Mouse (Mus musculus) adrenal gland, postnatal 25 days (tissue): ENCODE measurements at regions not wholly inside any gene's neighbourhood (a gene's known extent, or its start where the extent isn't known, plus 50 kb on each side); places are given as distances from the start of the nearest gene placed in this dataset.
A peak's percentile ranks its signal among the peaks of the same experiment; 100 is the strongest.

ENCODE experiments used
- DNase-seq: peaks from one replicate; pipeline ENCODE4 v3.0.0; 2021; ENCODE audit warnings: mixed read lengths

DNA sequence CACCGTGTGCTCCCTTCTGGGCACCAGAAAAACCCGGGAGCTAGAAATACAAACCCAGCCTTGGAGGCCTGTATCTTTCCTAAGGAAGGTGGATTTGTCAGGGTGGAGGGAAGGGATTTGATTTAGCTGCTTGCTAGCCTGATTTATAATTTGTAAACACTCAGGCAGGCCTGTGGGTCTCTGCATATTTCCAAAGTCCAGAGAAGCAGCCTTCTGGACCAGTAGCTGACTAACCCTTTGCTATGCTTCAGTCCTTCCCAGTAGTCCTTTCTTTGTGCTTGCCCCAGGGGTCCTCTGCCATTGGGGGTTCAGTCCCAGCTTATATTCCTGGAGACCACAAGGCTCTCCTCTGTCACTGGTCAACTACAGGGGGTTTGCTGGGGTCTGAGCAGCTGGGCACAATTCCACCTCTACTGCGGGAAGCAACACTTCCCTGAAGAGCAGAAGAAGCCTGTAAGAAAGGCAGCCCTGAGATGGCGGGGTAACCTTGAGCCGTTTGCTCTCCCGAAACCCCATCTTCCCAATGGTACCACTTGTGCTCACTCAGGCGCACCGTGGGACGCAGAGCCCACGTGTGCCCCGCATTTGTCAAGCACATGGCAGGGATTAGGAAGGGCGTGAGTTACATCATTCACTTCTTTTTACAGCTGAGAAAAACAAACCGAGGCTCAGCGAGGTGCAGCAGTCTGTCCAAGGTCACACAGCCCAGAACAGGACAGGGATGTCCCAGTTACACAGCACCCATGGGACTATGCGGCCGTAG lies 85.7 kb downstream of the 1700001O22Rik start:
- DNase-seq, result no peak

DNA sequence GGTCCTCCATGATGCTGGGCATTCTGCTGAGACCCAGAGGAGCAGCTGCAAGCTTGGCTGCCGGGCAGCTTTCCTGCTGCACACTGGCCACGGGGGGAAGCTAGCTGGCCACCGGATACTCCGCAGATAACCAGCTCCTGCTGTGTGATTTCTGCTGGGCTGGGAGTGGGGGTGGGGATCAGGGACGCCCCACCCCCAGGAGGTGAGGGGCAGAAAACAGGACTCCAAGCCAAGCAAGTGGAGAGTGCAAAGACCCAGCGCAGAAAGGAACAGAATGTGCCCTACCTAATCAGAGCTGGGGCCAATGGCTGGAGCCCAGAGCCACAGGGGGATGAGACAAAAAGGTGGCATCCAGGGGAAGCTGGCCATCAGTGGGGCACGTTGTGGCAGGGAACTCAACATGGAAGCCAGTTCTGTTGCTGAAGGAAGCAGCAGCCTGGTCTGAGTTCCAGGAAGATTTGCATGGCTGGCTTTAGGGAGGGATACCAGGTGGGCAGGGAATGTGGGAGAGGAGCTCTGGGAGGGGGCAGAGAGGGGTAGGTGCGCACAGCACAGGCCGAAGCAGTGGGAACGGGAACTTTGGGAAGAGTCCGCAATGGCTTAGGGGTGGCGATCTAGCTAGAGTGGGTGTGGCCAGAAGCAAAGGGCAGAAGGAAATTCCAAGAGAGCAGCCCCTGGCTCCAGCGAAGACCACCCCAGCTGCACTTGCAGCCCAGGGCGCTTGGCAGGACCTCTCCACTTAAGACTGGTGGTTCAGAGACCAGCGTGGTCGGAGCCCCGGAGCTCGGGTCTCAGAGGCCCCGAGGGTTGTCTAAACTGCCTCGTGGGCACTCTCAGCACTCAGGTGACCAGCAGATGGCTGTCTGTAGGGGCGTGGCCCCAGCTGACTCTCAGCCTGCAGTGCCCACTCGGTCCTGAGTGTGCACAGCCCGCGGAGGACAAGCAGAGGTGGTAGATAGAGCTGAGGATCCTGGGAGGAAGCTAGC lies 86.6 kb downstream of the 1700001O22Rik start:
- peak; percentile 66 for DNase-seq

DNA sequence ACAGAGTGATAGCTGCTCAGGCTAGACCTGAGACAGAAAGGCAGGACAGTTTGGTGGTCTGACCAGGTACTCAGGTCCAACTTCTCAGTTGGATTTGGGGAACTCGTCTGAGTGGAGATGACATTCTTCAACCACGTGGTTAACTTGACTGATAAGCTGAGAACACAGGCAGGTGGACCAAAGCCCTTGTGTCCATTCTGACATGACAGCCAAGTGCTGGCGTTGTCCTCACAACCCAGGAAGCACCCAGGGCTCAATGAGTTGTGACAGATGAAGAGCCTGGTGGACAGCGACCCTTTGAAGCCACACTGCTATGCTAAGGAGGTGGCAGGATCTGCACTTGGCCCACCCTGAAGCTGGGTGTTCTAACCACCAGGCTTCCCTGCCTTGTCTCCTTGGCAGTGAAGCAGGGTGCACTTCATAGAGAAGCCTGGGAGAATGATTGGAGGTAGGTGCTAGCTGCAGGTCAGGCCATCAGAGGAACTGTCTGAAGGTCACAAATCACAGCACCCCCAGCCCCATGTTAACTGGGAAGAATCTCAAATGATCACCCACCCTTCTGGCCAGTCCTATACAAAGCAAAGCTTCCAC lies 87.6 kb downstream of the 1700001O22Rik start:
- DNase-seq, result no peak

DNA sequence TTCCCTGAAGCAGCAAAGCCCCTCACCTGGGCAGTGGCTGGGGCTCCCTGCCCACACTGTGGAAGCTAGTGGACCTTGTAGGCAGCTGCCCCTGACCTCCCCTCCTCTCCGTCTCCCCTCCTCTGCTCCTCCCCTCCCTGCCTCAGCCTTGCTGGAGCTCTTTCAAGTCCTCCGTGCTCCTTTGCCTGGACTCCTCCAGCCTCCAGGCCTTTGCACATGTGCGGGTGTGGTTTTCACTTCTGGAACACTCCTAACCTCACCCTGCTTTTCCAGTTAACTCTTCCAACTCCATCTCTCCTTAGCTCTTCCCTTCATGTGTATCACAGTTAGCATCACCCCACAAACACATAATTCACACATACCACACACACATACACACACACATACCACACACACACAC lies 89.9 kb downstream of the 1700001O22Rik start:
- no peak for DNase-seq

DNA sequence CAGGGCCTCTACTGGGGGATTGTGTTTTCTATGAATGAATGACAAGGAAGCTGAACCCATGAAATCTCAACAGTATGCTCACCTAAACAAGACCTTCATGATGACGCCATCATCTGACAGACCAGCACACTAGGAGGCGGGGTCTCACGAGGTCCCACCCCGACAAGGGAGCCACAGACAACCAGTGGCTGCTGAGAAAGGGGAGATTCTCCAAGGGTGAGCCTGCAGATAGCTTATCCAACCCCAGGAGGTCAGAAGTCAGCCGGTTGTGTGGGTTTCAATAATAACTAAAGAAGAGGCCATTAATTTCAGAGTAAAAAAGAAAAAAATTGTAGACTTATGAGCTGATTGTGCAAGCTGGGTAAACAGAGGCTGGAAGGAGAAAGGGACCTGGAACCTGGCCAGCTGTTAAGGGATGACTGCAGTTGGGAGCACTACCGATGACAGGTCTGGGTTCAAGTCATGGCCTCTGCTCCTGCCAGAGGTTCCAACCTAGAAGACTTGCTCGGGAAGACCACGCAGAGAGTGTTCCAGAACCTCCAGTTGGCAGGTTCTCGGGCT lies 90.5 kb downstream of the 1700001O22Rik start:
- no peak for DNase-seq

DNA sequence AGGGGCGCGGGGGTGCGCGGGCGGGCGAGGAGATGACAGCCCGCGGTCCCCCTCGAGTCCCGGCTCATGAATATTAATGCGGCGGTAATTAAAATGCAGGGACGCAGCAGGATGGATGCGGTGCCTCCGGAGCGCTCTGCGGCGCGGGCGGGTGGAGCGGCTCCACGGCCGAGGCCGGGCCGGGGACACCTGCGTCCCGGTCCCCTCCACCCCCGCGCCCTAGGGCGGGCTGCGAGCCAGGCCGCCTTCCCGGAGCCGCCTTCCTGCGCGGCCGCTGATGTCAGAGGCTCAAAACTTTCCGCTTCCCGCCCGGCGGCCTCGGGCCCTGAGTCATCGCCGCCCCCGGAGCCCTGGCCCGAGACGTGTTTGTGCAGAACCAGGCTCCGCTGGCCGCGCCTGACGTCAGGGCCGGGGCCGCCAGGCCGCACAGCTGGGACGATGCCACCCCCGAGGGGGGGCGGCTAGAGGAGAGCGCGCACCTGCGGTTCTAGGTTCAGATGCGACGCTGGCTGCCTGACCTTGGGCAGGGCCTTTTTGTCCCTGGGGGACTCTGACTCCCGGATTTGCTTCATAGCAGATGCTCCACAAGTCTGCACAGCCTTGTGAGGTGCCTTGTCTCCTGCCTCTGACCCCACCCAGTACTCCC lies 91.5 kb downstream of the 1700001O22Rik start:
- peak; percentile 95 for DNase-seq

DNA sequence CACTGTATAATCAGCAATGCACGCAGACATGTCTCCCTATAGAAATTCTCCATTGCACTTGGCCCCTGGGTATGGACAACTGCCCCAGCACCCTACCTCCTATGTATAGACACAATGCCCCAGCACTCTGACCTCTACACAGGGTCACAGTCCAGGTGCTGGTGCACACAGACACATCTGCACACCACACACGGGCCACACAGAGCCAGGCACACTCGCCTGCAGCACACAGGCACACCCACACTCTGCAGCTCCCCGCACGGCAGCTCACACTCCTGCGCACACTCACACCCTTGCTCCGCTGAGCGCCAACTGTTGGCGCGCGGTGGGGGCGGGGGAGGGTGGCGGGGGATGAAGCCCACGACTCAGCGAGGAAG lies 92.0 kb downstream of the 1700001O22Rik start:
- peak; percentile 40 for DNase-seq

DNA sequence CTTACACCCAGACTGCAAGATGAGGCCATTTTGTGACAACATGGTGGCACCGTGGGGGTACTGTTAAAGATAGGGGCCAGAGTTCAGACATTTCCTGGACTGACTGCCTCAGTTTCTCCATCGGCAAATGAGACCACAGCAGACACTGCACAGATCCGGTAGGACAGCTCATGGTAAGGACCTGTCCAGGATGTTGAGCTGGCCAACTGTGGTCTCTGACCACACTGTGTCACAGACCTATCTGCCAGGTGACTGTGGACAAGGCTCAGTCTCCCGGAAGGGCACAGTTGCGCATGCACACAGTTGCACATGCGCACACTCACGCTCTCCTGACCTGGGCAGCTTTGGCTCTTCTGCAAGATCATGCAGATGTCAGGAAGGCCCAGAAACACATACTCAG lies 92.6 kb downstream of the 1700001O22Rik start:
- no peak for DNase-seq

DNA sequence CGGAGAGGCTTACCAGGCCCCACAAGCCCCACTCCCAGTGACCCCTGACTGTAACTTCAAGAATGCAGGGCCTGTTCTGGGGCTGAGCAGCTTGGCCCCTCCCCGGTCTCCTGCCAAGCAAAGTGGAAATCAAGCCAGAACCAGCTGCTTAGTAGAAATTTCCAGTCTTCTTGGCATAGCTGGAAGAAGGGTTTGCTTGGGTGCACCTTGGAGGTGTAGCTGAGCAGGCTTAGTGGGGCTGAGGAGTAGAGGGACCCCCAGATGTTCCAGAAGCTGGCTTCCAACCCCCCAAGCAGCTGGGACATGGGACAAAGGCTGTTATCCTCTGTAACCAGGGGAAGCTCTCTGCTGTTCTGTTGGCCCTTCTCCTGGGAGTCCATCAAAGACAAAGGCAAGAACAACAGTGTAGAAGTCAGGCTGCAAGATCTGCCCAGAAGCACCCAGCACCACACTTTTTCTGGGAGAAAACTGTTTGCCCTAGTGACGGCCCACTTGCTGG lies 94.0 kb downstream of the 1700001O22Rik start:
- no peak for DNase-seq

DNA sequence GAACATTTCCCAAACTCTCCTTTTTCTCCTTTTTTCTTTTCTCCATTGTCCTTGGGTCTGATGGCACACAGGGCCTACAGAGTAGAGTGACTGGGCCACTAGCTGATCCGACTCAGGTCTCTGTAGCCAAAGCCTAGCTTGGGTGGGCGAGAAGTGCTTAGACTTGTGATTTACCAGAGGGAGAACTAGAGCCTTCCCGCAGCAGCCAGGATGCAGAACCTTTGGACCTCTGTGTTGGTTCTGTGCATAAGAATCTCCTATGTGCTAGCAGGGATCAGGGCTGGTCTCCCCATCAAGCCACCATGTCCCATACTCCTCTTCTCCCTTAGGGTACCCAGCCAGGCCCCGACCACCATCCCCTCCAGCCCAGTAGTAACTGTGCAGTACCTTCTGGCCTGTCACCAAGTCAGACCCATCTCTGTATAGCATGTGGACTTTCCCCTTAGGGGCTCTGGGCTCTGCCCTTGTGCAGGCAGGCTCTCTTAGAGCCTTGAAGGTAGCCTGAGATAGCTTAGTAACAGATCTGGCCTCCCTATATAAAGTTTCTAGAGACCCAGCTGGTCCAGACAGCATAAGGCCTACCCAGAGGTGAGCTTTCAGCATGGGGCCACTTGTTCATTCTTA lies 94.6 kb downstream of the 1700001O22Rik start:
- no peak for DNase-seq

DNA sequence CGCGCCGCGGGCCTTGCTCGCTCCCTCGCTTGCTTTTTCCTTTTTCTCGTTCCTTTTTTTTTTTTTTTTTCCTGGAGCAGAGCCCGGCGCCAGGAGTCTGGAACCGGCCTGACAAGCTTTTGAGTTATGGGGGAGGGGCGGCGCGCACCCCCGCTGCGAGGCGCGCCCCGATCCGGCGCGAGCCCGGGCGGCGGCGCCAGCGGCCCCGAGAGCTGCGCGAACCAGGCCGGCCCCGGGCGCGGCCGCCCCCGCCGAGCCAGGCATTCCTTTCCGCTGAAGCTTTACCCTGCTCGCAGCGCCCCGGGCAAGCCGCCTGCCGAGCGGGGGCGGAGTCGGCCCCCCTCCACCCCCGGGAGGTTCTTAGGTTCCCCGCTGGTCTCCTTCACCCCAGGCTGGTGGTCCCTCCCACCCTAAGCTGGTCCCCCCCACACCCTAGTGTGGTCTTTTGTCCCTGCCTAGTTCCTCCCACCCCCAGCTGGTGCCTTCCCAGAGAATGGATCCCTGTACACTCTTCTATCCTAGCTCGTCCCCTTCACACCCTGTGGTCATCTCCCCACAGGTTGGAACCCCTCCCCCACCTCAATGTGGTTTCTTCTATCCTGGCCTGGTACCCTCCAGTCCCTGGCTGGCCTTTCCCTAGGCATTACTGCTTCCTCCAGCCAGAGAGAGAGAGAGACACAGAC lies 95.3 kb downstream of the 1700001O22Rik start:
- DNase-seq, result peak; percentile 85

DNA sequence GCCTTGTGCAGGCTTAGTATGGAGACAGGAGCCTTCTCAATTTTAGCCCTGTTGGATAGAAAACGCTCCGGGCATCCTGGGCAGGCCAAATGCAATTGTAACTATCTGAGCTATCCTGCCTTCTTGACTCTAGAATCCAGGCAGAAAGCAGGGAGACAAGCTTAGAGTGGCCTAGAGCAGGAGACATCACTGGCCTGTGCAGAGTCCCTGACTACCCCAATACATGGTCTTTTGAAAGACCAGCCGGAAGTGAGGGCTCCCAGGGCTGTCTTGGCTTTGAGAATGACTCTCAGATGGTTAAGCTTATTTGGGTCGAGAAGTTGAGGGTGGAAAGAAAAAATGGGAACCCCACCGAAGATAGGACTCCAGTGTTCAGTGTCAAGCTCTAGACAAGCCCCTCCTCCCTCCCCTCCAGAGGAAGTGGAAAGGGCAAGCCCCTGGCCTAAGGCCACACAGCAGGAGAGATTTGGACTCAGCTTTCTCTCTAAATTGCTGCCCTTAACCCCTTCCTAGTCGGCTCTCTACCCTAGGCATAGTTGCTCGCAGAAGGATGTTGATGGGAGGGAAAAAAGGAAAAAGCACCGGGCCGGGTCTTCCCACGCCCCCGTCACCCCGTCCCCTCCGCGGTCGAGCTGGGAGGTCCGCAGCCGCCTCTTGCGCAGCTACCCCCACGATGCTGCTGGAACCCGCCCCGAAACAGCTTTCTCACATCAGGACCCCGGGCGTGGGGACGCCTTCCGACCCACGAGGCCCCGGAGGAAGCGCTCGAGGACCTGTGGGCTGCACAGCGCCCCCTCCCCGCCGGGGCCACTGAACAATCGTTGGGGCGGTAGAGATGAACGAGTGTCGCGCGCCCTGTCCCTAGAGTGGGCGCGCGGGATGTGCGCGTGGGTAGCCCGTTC lies 96.1 kb downstream of the 1700001O22Rik start:
- peak; percentile 50 for DNase-seq

DNA sequence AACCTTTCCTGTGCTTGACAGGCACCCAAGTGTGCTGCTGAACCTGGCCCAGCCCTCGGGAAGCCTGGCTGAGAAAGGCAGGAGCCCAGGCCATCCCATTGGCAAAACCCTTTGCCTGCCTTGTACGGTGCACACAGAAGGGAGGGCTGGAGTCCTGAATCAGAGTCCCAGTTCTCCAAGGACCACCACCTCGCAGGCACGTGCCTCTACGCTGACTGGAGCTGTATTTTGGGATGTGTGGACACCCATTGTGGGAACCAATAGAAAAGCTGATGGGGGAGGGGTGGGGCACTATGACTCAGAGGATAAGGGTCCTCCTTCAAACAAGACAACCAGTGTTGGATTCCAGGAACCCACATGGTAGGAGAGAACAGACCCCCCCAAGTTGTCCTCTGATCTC lies 97.4 kb downstream of the 1700001O22Rik start:
- DNase-seq, result no peak

DNA sequence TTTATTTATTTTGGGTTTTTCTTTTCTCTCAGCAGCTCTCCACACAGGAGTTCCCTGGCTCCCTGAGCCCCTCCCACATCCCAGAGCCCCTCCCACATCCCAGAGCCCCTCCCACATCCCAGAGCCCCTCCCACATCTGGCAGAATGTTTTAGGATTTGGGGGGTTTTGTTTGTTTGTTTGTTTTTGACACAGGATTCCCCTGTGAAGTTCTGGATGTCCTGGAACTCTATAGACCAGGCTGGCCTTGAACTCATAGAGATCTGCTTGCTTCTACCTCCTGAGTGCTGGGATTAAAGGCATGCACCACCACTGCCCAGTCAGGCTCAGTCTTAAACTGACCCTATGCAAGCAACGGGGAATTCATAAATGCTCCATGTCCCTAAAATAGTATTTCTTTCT lies 100.2 kb downstream of the 1700001O22Rik start:
- no peak for DNase-seq

DNA sequence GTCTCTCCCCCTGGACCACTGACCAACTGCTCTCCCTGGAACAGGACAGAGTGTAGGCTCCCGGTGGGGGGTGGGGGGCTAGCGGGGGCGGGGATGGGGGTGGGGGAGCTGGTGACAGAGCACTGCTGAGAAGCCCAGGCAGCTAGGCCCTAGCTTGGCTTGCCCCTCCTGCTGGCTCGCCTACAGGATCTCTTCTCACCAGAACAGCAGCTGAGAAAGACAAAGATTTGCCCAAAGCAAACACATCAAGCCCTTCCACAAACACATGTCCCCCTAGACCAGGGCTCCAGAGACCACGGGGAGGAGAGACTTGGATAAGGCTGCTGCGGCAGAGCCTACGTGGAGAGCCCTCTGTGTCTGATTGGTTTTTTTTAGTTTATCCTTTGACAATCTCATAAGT lies 100.8 kb downstream of the 1700001O22Rik start:
- DNase-seq, result no peak

DNA sequence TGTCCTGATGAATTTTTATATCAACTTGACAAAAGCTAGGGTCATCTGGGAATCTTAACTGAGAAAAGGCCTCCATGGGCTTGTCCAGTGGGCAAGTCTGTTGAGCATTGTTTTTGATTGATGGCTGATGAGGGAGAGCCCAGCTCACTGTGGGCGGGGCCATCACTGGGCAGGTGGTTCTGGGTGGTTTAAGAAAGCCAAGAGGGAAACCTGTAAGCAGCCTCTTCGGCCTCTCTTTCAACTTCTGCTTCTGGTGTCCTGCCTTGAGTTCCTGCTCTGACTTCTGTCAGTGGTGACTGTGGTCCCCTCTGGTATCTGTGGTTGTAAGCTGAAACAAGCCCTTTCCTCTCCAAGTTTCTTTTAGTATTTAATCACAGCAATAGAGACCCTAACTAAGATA lies 102.6 kb downstream of the 1700001O22Rik start:
- no peak for DNase-seq

DNA sequence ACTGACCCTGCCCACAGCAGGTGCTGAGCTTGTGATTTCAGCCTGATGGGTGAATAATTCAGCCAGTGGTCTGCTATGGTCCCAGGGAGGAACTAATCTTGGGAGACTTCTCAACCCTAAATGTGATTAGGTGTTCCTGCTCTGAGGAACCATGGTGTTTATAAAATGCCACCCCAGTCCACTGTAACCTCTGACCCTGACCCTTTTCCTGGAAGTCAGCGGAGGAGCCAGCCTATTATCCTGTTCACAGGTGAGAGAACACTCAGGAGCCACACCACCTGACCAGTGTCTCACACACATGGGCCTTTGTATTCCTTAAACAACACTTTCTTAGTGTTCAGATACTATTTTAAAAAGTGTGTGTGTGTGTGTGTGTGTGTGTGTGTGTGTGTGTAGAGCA lies 103.0 kb downstream of the 1700001O22Rik start:
- no peak for DNase-seq

DNA sequence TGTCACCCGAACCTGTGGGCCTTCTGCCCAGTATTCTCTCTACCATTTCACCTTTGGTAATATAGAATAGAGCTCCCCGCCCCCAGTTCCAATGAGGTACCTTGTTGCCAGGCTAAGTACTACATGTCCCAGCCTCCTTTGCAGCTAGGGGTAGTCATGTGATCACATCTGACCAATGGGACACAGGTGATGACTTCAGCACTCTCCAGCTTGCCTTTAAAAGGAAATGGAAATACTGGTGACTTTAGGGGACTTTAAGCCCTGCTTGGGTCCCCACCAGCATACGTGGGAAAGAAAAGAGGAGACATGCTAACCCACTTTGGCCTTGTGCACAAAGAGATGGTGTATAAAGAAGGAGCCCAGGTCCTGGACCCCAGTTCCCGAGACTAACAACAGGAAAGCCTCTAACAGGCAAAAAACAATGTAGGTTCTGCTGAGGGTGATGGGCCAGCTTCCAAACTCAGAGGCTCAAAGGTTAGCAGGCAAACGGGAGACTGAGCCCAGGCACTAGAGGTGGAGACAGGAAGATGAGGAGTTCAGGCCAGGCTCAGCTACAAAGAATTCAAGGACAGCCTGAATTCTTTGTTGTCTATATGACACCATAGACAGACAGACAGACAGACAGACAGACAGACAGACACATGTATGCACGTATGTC lies 103.5 kb downstream of the 1700001O22Rik start:
- peak; percentile 63 for DNase-seq
